Mouse (Mus musculus) bone marrow macrophage, adult 2 months (primary cell): ENCODE results near the gene Lgsn. TPM values are rescaled to one million over a fixed set of nuclear protein-coding genes. Genes with fewer than 3 reads are reported as not detected.
A peak's percentile ranks its signal among the peaks of the same experiment; 100 is the strongest.

ENCODE experiments used
- H3K27ac ChIP-seq: 2 replicates; pipeline ENCODE4 v1.5.1; 2012; ENCODE audit warnings: low read depth, low read length; ENCODE audit not compliant: insufficient read depth
- H3K4me1 ChIP-seq: 2 replicates; pipeline ENCODE4 v1.6.1; 2012; ENCODE audit warnings: low read length; ENCODE audit not compliant: control insufficient read depth, insufficient read depth
- H3K4me3 ChIP-seq: 2 replicates; pipeline ENCODE4 v1.5.1; 2012; ENCODE audit warnings: mild to moderate bottlenecking, low read length, moderate library complexity; ENCODE audit not compliant: insufficient read depth
- CTCF ChIP-seq: IDR thresholded peaks from 2 replicates; pipeline ENCODE4 v1.5.1; 2012; ENCODE audit warnings: low read depth, mild to moderate bottlenecking, low read length, moderate library complexity
- POLR2A ChIP-seq: IDR thresholded peaks from 2 replicates; pipeline ENCODE4 v1.6.1; 2012; ENCODE audit warnings: mild to moderate bottlenecking, low read depth, low read length, borderline replicate concordance
- polyA plus RNA-seq: library from polyadenylated mRNA; stranded (reverse); fragments of >200 nt; gene quantifications from 2 replicates; pipeline ENCODE4 v1.2.4, GENCODE M21; 2012; ENCODE audit not compliant: missing spikeins, insufficient read depth, insufficient read length

Gene Lgsn
- not detected in 2 replicates for polyA plus RNA-seq

- Histone ChIP-seq H3K27ac (no peak within 1 kb of the TSS), H3K4me3 (no peak within 1 kb of the TSS), H3K4me1 (no peaks in the 10 kb centered on the region)
- no peak for TF ChIP-seq POLR2A
- TF ChIP-seq CTCF, result no peak
Measured at GRCm38 (mm10) chr1:31176101-31176500, at the start of gene Lgsn. TSS of gene Lgsn (plus strand) at chr1:31176401.

GRCm38 (mm10) chr1:31138387-31138786 lies 37.8 kb upstream of the Lgsn start:
- TF ChIP-seq POLR2A (no peak), CTCF (no peak)
- Histone ChIP-seq H3K4me1 (peaks cover 7% of the 10 kb centered on the region), H3K4me3 (no peak overlapping the region), H3K27ac (no peak overlapping the region)

- TF ChIP-seq POLR2A (no peak), CTCF (no peak)
Measured at GRCm38 (mm10) chr1:31142288-31143094, 33.7 kb upstream of the Lgsn start.

GRCm38 (mm10) chr1:31143571-31143970 lies 32.6 kb upstream of the Lgsn start:
- no peak for TF ChIP-seq POLR2A
- TF ChIP-seq CTCF, result no peak
- no peak overlapping the region for H3K4me3 ChIP-seq
- no peak overlapping the region for H3K27ac ChIP-seq
- peaks cover 10% of the 10 kb centered on the region for H3K4me1 ChIP-seq

More at GRCm38 (mm10) chr1:31142288-31143094, 33.7 kb upstream of the Lgsn start:
- Histone ChIP-seq H3K4me1 (peaks cover 10% of the 10 kb centered on the region), H3K27ac (peak overlapping the region; percentile 15; the same call in 1 of the 2 replicates), H3K4me3 (no peak overlapping the region)

- no peak overlapping the region for H3K27ac ChIP-seq
- TF ChIP-seq CTCF, result no peak
- TF ChIP-seq POLR2A, result no peak
- no peak overlapping the region for H3K4me3 ChIP-seq
- no peaks in the 10 kb centered on the region; the same call in 1 of the 2 replicates for H3K4me1 ChIP-seq
Measured at GRCm38 (mm10) chr1:31149671-31150070, 26.5 kb upstream of the Lgsn start.

- H3K4me3 ChIP-seq, result no peak overlapping the region
- no peak overlapping the region for H3K27ac ChIP-seq
- no peaks in the 10 kb centered on the region; the same call in 1 of the 2 replicates for H3K4me1 ChIP-seq
- TF ChIP-seq CTCF (no peak), POLR2A (no peak)
Measured at GRCm38 (mm10) chr1:31150546-31150945, 25.7 kb upstream of the Lgsn start.

GRCm38 (mm10) chr1:31152799-31153426 lies 23.3 kb upstream of the Lgsn start:
- Histone ChIP-seq H3K4me3 (no peak overlapping the region), H3K27ac (no peak overlapping the region), H3K4me1 (no peaks in the 10 kb centered on the region; the same call in 1 of the 2 replicates)
- no peak for TF ChIP-seq POLR2A
- no peak for TF ChIP-seq CTCF

- Histone ChIP-seq H3K4me3 (no peak overlapping the region), H3K27ac (no peak overlapping the region), H3K4me1 (no peaks in the 10 kb centered on the region)
- TF ChIP-seq CTCF (no peak), POLR2A (no peak)
Measured at GRCm38 (mm10) chr1:31153793-31154349, 22.3 kb upstream of the Lgsn start.

GRCm38 (mm10) chr1:31156185-31156584 lies 20.0 kb upstream of the Lgsn start:
- Histone ChIP-seq H3K27ac (no peak overlapping the region), H3K4me3 (no peak overlapping the region), H3K4me1 (no peaks in the 10 kb centered on the region)
- TF ChIP-seq POLR2A (no peak), CTCF (no peak)
